Mouse (Mus musculus) C2C12 (cell line): ENCODE results near the gene Spata13.

Experiments
- CEBPB ChIP-seq: IDR thresholded peaks from one replicate; pipeline ENCODE4 v1.6.1; 2011; ENCODE audit warnings: low read depth, mild to moderate bottlenecking, control low read depth, moderate library complexity
- CTCF ChIP-seq: IDR thresholded peaks from one replicate; pipeline ENCODE4 v1.5.1; 2011; ENCODE audit not compliant: control insufficient read depth, insufficient read depth, insufficient read length
- FOSL1 ChIP-seq: IDR thresholded peaks from one replicate; pipeline ENCODE4 v1.8.0; 2011; ENCODE audit warnings: mild to moderate bottlenecking, low read length; ENCODE audit not compliant: poor library complexity, insufficient read depth, severe bottlenecking
- MAX ChIP-seq: IDR thresholded peaks from one replicate; pipeline ENCODE4 v1.6.1; 2011; ENCODE audit warnings: mild to moderate bottlenecking, control low read depth
- MYOD1 ChIP-seq: IDR thresholded peaks from one replicate; pipeline ENCODE4 v1.6.1; 2011; ENCODE audit warnings: low read depth; ENCODE audit not compliant: control insufficient read depth, insufficient read length
- MYOG ChIP-seq: IDR thresholded peaks from one replicate; pipeline ENCODE4 v1.6.1; 2011; ENCODE audit not compliant: control insufficient read depth, insufficient read length; ENCODE audit errors: extremely low read depth
- USF1 ChIP-seq: IDR thresholded peaks from one replicate; pipeline ENCODE4 v1.6.1; 2011; ENCODE audit warnings: low read depth, mild to moderate bottlenecking, control low read depth, moderate library complexity

- no peak for TF ChIP-seq CTCF
- no peak for TF ChIP-seq MAX
- TF ChIP-seq CEBPB: no peak
- TF ChIP-seq USF1: no peak
- TF ChIP-seq MYOD1: no peak
- TF ChIP-seq MYOG: no peak
- no peak for TF ChIP-seq FOSL1
These were observed 130.7 kb downstream of the Spata13 start for GRCm38 (mm10) chr14:60764526-60764925.
